Mouse (Mus musculus) lung, embryonic 16.5 days (tissue): Measurements from ENCODE around the gene Med8. TPM values are rescaled to one million over a fixed set of nuclear protein-coding genes. Genes with fewer than 3 reads are reported as not detected.

ENCODE experiments used
- ATAC-seq: fragments of 200-750 bp; cut with Nextera tagmentation; 2 replicates; pipeline ENCODE4 v1.8.0; 2017; ENCODE audit warnings: low read depth, mild to moderate bottlenecking, moderate library complexity
- H3K27ac ChIP-seq: fragments of 300-500 bp; sonication (generic); 2 replicates; pipeline ENCODE4 v1.5.1; 2014; ENCODE audit warnings: mild to moderate bottlenecking, control low read depth, low read length
- H3K27me3 ChIP-seq: fragments of 300-500 bp; sonication (generic); 2 replicates; pipeline ENCODE4 v1.6.1; 2014; ENCODE audit warnings: low read depth, low read length, mixed read lengths; ENCODE audit not compliant: control insufficient read depth, insufficient read depth
- H3K36me3 ChIP-seq: fragments of 300-500 bp; sonication (generic); 2 replicates; pipeline ENCODE4 v1.6.1; 2014; ENCODE audit warnings: low read length; ENCODE audit not compliant: control insufficient read depth, insufficient read depth
- H3K4me1 ChIP-seq: fragments of 300-500 bp; sonication (generic); replicated peaks from 2 replicates; pipeline ENCODE4 v1.6.1; 2014; ENCODE audit warnings: low read length, mixed read lengths; ENCODE audit not compliant: control insufficient read depth, insufficient read depth
- H3K4me2 ChIP-seq: fragments of 300-500 bp; sonication (generic); 2 replicates; pipeline ENCODE4 v1.6.1; 2014; ENCODE audit warnings: low read depth, low read length, control low read depth
- H3K4me3 ChIP-seq: fragments of 300-500 bp; sonication (generic); 2 replicates; pipeline ENCODE4 v1.5.1; 2014; ENCODE audit warnings: mild to moderate bottlenecking, low read length, control low read depth
- H3K9ac ChIP-seq: fragments of 300-500 bp; sonication (generic); 2 replicates; pipeline ENCODE4 v1.6.1; 2014; ENCODE audit warnings: low read length, control low read depth
- H3K9me3 ChIP-seq: fragments of 300-500 bp; sonication (generic); 2 replicates; pipeline ENCODE4 v1.6.1; 2016; ENCODE audit warnings: low read length; ENCODE audit not compliant: control insufficient read depth
- WGBS: fragments of 180-500 bp; shearing (Covaris S2); extraction: QIAGEN DNeasy Blood & Tissue Kit; methylation state at CpG from one replicate; pipeline ENCODE4 v1.1.7; 2014; 5-methylcytosine and 5-hydroxymethylcytosine counted together
- polyA plus RNA-seq: library from polyadenylated mRNA; unstranded; fragments of >200 nt; fragmentation: Nextera tagmentation; extraction: Ambion mirVana; gene quantifications from 2 replicates; pipeline ENCODE4 v1.2.1, GENCODE M21; 2015

Med8 gene
- polyA plus RNA-seq, 1 experiment from 2014 or later = 90.1 TPM

- Histone ChIP-seq H3K27me3 (no peaks in the 10 kb centered on the region), H3K4me1 (no peaks in the 10 kb centered on the region), H3K4me3 (no peak overlapping the region), H3K27ac (no peak overlapping the region), H3K9me3 (no peaks in the 10 kb centered on the region), H3K4me2 (no peak overlapping the region), H3K36me3 (peaks cover 26% of the 10 kb centered on the region), H3K9ac (no peak overlapping the region)
- 81% methylated on average over 5 of the region's 5 CpGs for WGBS
- ATAC-seq = no peak
Measured at GRCm38 (mm10) chr4:118401918-118402317, 7.2 kb upstream of the Med8 start.

GRCm38 (mm10) chr4:118402701-118403100 is 6.4 kb upstream of the Med8 start:
- Histone ChIP-seq H3K36me3 (peaks cover 22% of the 10 kb centered on the region), H3K4me3 (no peak overlapping the region), H3K4me2 (no peak overlapping the region), H3K27ac (no peak overlapping the region), H3K4me1 (no peaks in the 10 kb centered on the region), H3K27me3 (no peaks in the 10 kb centered on the region), H3K9ac (no peak overlapping the region), H3K9me3 (no peaks in the 10 kb centered on the region)
- 89% methylated on average over 12 of the region's 12 CpGs for WGBS
- no peak for ATAC-seq

- H3K4me3 ChIP-seq = no peak overlapping the region
- H3K4me1 ChIP-seq = peaks cover 12% of the 10 kb centered on the region
- 85% methylated on average over 5 of the region's 5 CpGs for WGBS
- no peaks in the 10 kb centered on the region for H3K27me3 ChIP-seq
- H3K4me2 ChIP-seq = no peak overlapping the region
- no peaks in the 10 kb centered on the region for H3K9me3 ChIP-seq
- no peak overlapping the region for H3K9ac ChIP-seq
- H3K36me3 ChIP-seq = peaks cover 35% of the 10 kb centered on the region
- H3K27ac ChIP-seq = no peak overlapping the region
- no peak for ATAC-seq
Measured at GRCm38 (mm10) chr4:118410871-118411270, 1.7 kb downstream of the Med8 start.

- WGBS = 95% methylated on average over 5 of the region's 5 CpGs
- no peak for ATAC-seq
Measured at GRCm38 (mm10) chr4:118413553-118413952, 4.4 kb downstream of the Med8 start.

GRCm38 (mm10) chr4:118415779-118416178 is 6.6 kb downstream of the Med8 start:
- H3K4me1 ChIP-seq = no peaks in the 10 kb centered on the region
- no peak overlapping the region for H3K9ac ChIP-seq
- no peak overlapping the region for H3K27ac ChIP-seq
- no peak overlapping the region for H3K4me2 ChIP-seq
- no peak for ATAC-seq
- H3K4me3 ChIP-seq = no peak overlapping the region
- H3K27me3 ChIP-seq = no peaks in the 10 kb centered on the region
- WGBS = 78% methylated on average over 2 of the region's 2 CpGs
- peaks cover 49% of the 10 kb centered on the region for H3K36me3 ChIP-seq
- H3K9me3 ChIP-seq = no peaks in the 10 kb centered on the region

More at GRCm38 (mm10) chr4:118413553-118413952, 4.4 kb downstream of the Med8 start:
- Histone ChIP-seq H3K4me2 (no peak overlapping the region), H3K9me3 (no peaks in the 10 kb centered on the region), H3K36me3 (peaks cover 49% of the 10 kb centered on the region), H3K4me3 (no peak overlapping the region), H3K9ac (no peak overlapping the region), H3K4me1 (peaks cover 7% of the 10 kb centered on the region), H3K27ac (no peak overlapping the region), H3K27me3 (no peaks in the 10 kb centered on the region)

DNA sequence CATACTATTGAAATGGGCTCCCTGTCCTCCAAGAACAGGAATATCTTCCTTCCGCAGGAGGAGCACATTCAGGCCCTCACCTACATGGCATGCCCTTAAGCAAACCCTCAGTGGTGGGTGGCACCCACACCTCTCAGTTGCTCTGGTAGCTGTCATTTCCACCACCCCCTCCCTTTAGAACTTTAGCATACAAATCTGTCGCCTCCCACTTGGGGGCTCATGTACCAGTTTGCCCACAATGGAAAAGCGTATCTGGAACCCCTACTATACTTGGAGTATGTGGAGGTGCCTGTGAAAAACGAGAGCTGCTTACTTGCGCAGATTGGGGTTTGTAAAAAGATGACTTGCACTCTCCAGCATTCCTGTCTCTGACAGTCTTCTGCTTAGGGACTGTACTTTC is 7.2 kb downstream of the Med8 start:
- H3K4me3 ChIP-seq = no peak overlapping the region
- no peaks in the 10 kb centered on the region for H3K4me1 ChIP-seq
- no peaks in the 10 kb centered on the region for H3K27me3 ChIP-seq
- no peak overlapping the region for H3K27ac ChIP-seq
- no peak overlapping the region for H3K9ac ChIP-seq
- H3K9me3 ChIP-seq = no peaks in the 10 kb centered on the region
- H3K36me3 ChIP-seq = peaks cover 49% of the 10 kb centered on the region
- WGBS = 93% methylated on average over 5 of the region's 5 CpGs
- no peak overlapping the region for H3K4me2 ChIP-seq
- no peak for ATAC-seq

GRCm38 (mm10) chr4:118417112-118417797 is 8.1 kb downstream of the Med8 start:
- H3K27me3 ChIP-seq = no peaks in the 10 kb centered on the region
- no peak overlapping the region for H3K9ac ChIP-seq
- no peaks in the 10 kb centered on the region for H3K4me1 ChIP-seq
- no peak overlapping the region for H3K27ac ChIP-seq
- no peak overlapping the region for H3K4me3 ChIP-seq
- H3K9me3 ChIP-seq = no peaks in the 10 kb centered on the region
- ATAC-seq = no peak
- 87% methylated on average over 13 of the region's 13 CpGs for WGBS
- H3K36me3 ChIP-seq = peaks cover 43% of the 10 kb centered on the region
- H3K4me2 ChIP-seq = no peak overlapping the region

GRCm38 (mm10) chr4:118421384-118421783 is 12.2 kb downstream of the Med8 start:
- no peaks in the 10 kb centered on the region for H3K9me3 ChIP-seq
- no peak overlapping the region for H3K4me2 ChIP-seq
- H3K9ac ChIP-seq = no peak overlapping the region
- 91% methylated on average over 3 of the region's 3 CpGs for WGBS
- H3K27me3 ChIP-seq = no peaks in the 10 kb centered on the region
- no peak for ATAC-seq
- H3K4me1 ChIP-seq = no peaks in the 10 kb centered on the region
- H3K36me3 ChIP-seq = peaks cover 8% of the 10 kb centered on the region
- no peak overlapping the region for H3K4me3 ChIP-seq
- no peak overlapping the region for H3K27ac ChIP-seq

DNA sequence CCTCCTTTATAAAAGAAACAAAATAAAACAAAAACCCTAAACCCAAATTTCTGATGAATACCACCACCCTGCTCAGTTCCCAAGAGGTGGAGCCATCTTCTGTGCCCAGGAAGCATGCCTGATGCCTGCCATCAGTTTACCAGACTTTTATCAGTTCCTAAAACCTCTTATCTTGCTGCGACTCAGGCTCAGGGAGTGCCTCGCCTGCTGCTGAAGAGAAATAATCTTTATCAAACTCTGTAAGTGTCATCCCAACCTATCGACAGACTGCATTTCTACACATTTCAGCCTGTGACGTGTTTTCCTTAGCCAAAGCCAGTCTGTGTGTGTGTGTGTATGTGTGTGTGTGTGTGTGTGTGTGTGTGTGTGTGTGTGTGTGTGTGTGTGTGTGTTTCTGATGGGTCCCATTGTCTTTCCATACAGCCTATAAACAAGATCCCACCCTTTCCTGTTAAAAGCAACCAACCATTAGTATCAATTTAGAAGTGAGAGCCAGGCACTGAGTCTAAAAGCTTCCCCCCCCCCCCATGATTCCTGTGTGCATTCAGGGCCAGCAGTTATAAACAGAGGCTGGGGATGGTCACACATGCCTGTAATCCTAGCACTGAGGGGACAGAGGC is 15.5 kb downstream of the Med8 start:
- Histone ChIP-seq H3K27ac (no peak overlapping the region; the same call in 1 of the 2 replicates), H3K36me3 (no peaks in the 10 kb centered on the region; the same call in 1 of the 2 replicates)
- 54% methylated on average over 4 of the region's 4 CpGs for WGBS

More for the DNA sequence above, 15.5 kb downstream of the Med8 start:
- H3K27me3 ChIP-seq = no peaks in the 10 kb centered on the region
- no peak overlapping the region for H3K9ac ChIP-seq
- H3K4me3 ChIP-seq = no peak overlapping the region
- ATAC-seq = no peak
- no peaks in the 10 kb centered on the region for H3K9me3 ChIP-seq
- peaks cover 19% of the 10 kb centered on the region for H3K4me1 ChIP-seq
- H3K4me2 ChIP-seq = no peak overlapping the region
